Mouse (Mus musculus): Measurements from ENCODE around the gene Arhgef9.

Arhgef9 gene

GRCm38 (mm10) chrX:95196104-95196919 is at the start of gene Arhgef9:
TSS of gene Arhgef9 (minus strand) at chrX:95196856.
- DNase-seq (ENCODE audit: low read depth, low spot score), result no peak

- DNase-seq (ENCODE audit: low read depth, low spot score), result no peak
Measured at GRCm38 (mm10) chrX:95238896-95239295, 42.2 kb upstream of the Arhgef9 start.

GRCm38 (mm10) chrX:95195363-95196103 is 1.1 kb downstream of the Arhgef9 start:
- DNase-seq (ENCODE audit: low read depth, low spot score), result no peak

GRCm38 (mm10) chrX:95175978-95176377 is 20.7 kb downstream of the Arhgef9 start:
- DNase-seq (ENCODE audit: low read depth, low spot score), result no peak

- DNase-seq (ENCODE audit: low read depth, low spot score), result peak; percentile 91
Measured at GRCm38 (mm10) chrX:95166317-95166716, 30.3 kb downstream of the Arhgef9 start.

GRCm38 (mm10) chrX:95165671-95166127 is 31.0 kb downstream of the Arhgef9 start:
- DNase-seq (ENCODE audit: low read depth, low spot score), result no peak

GRCm38 (mm10) chrX:95164140-95164539 is 32.5 kb downstream of the Arhgef9 start:
- no peak for DNase-seq (ENCODE audit: low read depth, low spot score)

GRCm38 (mm10) chrX:95163452-95163851 is 33.2 kb downstream of the Arhgef9 start:
- DNase-seq (ENCODE audit: low read depth, low spot score), result no peak

- DNase-seq (ENCODE audit: low read depth, low spot score), result no peak
Measured at GRCm38 (mm10) chrX:95156833-95157386, 39.7 kb downstream of the Arhgef9 start.

GRCm38 (mm10) chrX:95138636-95139035 is 58.0 kb downstream of the Arhgef9 start:
- DNase-seq (ENCODE audit: low read depth, low spot score), result no peak

- no peak for DNase-seq (ENCODE audit: low read depth, low spot score)
Measured at GRCm38 (mm10) chrX:95133502-95133901, 63.2 kb downstream of the Arhgef9 start.

GRCm38 (mm10) chrX:95132996-95133395 is 63.7 kb downstream of the Arhgef9 start:
- no peak for DNase-seq (ENCODE audit: low read depth, low spot score)

GRCm38 (mm10) chrX:95131783-95132182 is 64.9 kb downstream of the Arhgef9 start:
- no peak for DNase-seq (ENCODE audit: low read depth, low spot score)

GRCm38 (mm10) chrX:95123462-95123861 is 73.2 kb downstream of the Arhgef9 start:
- no peak for DNase-seq (ENCODE audit: low read depth, low spot score)

GRCm38 (mm10) chrX:95104361-95104760 is 92.3 kb downstream of the Arhgef9 start:
- no peak for DNase-seq (ENCODE audit: low read depth, low spot score)

- DNase-seq (ENCODE audit: low read depth, low spot score), result no peak
Measured at GRCm38 (mm10) chrX:95087674-95088073, 109.0 kb downstream of the Arhgef9 start.

- DNase-seq (ENCODE audit: low read depth, low spot score), result no peak
Measured at GRCm38 (mm10) chrX:95077013-95077699, 119.5 kb downstream of the Arhgef9 start.

- no peak for DNase-seq (ENCODE audit: low read depth, low spot score)
Measured at GRCm38 (mm10) chrX:95027907-95028306, 168.7 kb downstream of the Arhgef9 start.

GRCm38 (mm10) chrX:95026361-95026892 is 170.2 kb downstream of the Arhgef9 start, which contains the start of gene Spin4:
TSS of gene Spin4 (minus strand) at chrX:95026682.
- DNase-seq (ENCODE audit: low read depth, low spot score), result peak; percentile 42

- no peak for DNase-seq (ENCODE audit: low read depth, low spot score)
Measured at GRCm38 (mm10) chrX:95025779-95026360, 170.8 kb downstream of the Arhgef9 start.

GRCm38 (mm10) chrX:95012033-95012432 is 184.6 kb downstream of the Arhgef9 start:
- no peak for DNase-seq (ENCODE audit: low read depth, low spot score)
